Mouse (Mus musculus) activated CD4-positive, CD25-positive, alpha-beta regulatory T cell, adult 4 months (primary cell): ENCODE data around the gene Atxn2l. TPM values are rescaled to one million over a fixed set of nuclear protein-coding genes. Genes with fewer than 3 reads are reported as not detected.

Experiments
- ATAC-seq: one replicate; pipeline ENCODE4 v1.8.0; 2017
- polyA plus RNA-seq, 2 experiments: library from polyadenylated mRNA; unstranded; fragments of 100-300 nt; shearing (Covaris generic); gene quantifications; one replicate each; pipeline ENCODE4 v1.2.1; 2017

Atxn2l gene
- polyA plus RNA-seq, 2 experiments from 2014 or later, result 14.7 to 18.8 TPM

DNA sequence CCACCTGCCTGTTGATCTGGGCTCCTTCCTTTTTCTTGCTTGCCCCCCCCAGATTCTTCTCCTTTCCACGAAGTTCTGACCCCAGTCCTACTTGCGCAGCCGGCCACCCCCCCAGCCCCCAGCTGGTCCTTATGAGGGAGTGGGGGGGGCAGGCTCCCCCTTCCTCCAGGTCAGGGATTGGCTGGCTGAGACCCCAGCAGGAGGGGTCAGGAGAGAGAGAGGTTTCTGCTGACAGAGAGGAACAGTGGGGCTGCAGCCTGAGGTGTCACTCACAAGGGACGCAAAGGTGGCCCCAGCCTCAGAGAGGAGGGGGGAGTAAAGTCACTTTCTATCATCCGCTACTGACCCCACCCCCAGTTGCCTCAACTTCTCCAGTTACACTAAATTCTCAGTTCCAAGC is 40.2 kb downstream of the Atxn2l start, which contains the start of gene Atp2a1:
Gene Atp2a1, minus strand, starts transcription at position 105 of the 400 bp plus-strand sequence.
- ATAC-seq, result no peak

DNA sequence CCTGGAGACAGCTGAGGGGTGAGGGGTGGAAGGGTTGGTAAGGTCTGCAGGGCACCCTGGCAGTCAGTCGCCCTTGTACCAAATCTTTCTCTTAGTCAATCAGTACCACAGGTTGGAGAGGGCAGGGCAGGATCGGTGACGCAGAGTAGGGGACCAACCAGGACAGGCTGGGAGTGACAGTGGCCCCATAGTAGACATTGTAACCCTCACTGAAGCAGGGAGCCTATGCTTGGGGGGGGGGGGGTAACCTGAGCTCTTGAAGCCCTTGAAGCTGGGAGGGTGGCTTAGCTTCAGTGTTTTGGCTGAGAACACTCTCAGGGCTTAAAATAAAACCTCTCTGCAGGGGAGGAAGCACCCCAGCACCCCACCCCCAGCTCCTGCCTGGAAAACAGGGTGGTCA is 41.6 kb downstream of the Atxn2l start:
- no peak for ATAC-seq

DNA sequence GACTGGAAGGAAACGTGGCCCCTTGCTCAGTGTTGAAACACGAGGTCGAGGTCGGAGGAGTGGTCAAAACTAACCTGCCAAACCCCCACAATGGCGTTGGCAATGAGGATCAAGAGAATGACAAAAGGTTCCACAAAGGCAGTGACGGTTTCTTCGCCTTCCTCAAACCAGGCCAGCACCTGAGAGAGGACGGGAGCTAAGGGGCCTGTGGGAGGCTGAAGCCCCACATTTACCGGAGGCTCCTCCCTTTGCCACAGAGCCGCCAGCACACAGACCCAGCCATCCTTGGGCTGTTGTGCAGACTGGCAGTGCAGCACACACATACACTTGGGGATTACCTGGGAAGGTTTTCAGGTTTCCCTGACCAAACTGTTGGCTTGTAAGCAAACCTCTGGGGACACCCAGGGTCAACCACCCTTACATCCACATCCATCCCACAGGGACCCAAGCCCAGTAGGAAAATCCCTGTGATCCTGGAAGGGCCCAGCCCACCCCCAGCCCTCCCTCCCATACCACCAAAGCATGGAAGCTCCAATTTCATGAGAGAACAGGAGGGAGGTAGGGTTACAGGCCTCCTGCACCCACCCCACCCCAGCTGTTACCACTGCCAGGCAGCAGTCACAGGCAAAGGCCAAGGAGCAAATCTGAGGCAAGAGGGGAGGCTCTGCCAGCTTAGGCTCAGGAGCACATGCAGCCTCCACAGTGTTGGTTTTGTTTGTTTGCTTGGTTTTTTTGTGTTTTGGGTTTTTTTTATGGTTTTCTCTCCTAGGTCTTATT is 42.4 kb downstream of the Atxn2l start:
- ATAC-seq, result no peak

DNA sequence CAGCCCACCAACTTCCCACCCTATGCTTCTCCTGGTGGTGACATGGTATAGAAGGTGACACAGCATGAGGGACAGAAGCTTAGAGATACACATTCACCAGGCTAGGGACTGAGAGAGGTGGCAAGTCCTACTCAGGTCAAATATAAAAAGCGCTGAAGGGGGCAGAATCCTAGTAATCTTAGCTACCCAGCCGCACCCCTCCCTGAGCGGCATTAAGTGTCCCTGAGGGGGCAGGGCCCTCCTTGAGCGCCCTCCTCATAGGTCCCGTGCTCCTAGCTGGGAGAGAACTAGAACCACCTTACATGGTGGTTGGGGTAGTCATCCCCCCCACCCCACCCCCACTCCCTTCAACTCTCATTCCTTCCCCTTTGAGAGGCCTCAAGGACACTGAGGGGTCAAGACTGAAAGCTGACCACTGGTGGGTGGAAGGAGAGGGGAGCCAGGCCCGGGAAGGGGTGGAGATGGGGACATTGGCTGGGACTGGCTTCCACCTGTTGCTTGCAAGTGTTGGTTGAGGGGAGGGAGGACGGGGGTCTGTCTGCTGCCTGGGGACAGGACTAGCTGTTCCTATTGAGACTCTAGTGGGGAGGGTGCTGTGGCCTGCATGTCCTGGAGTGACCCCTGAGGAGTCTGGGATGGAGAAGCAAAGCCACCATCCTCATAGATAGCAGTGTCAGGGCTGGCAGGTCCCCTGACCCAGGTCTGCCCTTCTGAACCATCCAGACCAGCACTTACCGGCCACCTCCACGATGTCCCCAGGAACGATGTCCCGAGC is 44.2 kb downstream of the Atxn2l start:
- no peak for ATAC-seq

DNA sequence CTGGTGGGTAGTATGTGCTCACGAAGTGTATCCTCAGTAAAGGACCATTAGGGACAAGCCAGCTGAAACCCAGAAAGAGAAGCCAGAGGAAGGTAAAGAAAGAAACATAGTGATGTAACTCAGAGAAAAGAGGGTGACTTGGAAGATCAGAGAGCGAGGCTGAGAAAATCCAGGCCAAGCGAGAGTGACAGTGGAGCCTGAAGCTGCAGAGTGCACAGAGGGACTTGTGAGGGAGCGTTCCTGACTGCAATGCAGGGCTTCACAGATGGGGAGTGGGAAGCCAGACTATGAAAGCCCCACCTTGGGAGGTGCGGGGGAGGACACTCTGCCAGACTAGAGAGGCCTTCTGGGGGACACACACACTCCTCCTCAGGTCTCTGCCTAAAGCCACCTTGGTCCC is 45.0 kb downstream of the Atxn2l start:
- no peak for ATAC-seq

DNA sequence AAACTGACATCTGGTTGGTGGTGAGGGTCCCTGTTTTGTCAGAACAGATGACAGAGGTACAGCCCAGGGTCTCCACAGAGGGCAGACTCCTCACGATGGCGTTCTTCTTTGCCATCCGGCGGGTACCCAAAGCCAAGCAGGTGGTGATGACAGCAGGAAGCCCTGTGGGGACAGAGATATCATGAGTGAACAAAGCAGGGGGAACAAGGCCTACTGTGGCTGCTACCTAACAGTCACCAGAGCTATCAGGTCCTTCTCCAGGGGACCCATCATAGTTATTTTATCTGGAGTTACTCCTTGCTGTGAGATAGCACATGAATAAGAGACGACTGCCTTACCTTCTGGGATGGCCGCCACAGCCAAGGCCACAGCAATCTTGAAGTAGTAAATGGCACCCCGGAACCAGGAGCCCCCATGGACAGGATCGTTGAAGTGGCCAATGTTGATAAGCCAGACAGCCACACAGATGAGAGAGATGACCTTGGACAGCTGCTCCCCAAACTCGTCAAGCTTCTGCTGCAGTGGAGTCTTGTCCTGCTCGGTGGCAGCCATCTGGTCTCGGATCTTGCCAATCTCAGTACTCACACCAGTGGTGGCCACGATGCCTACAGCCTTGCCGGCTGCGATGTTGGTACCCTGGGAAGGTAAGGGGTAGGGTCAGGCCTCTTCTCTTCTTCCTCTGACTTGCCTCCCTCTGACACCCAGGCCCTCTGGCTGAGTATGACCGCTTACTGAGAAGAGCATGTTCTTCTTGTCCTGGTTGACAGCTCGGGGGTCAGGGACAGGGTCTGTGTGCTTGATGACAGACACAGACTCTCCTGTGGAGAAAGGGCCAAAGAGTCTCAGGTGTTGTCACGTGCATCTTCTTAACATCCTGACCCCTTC is 46.6 kb downstream of the Atxn2l start:
- no peak for ATAC-seq

DNA sequence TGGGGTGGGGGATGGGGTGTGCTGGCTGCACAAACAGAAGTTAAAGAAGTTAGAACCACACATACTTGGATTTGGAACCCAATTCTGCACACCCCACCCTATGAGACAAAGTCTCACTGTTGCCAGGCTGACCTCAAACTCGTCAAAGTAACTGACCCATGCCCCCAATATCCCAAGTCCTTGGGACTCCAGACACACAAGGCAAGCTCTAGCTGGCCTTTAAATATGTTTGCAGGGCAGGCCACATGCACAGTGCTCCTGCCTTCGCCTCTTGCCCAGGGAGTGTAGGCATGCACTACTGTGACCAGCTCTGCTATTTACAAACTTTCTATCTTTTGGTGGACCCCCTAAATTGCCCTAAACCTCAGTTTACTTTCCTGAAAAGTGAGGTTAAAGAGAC is 48.0 kb downstream of the Atxn2l start:
- ATAC-seq, result no peak

DNA sequence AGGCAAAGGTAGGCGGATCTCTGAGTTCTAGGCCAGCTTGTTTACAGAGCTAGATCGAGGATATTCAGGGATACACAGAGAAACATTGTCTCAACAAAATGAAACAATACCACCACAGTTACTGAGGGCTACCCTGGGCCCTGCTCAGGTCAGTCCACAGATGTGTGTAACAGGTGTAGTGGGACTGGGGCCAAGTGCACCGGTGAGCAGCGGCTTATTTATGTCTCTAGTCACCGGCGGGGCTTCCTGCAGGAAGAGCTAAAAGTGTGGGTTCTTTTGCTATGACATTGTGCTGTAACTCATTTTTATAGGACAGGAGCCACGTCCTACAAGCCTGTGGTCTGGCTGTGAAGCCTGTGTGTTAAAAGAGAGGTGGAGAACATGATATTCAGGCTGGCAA is 49.4 kb downstream of the Atxn2l start:
- no peak for ATAC-seq

DNA sequence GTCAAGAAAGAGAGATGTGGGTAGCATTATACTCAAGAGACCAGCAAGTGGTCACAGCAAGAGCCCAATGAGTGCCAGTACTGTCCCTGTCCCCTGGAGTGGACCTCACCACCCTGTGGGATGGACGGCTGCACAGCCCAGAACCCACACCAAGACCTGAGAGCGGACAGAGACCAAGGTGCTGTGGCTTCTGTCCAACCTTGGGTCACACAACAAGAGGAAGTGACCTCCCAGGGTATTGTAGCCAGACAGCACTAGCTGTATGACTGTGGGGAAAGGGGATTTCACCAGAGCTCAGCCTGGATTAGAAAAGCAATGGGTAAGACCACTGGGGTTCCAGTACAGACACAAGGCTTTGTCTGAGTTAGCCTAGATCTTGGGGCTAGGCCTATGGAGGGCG is 51.0 kb downstream of the Atxn2l start:
- no peak for ATAC-seq

DNA sequence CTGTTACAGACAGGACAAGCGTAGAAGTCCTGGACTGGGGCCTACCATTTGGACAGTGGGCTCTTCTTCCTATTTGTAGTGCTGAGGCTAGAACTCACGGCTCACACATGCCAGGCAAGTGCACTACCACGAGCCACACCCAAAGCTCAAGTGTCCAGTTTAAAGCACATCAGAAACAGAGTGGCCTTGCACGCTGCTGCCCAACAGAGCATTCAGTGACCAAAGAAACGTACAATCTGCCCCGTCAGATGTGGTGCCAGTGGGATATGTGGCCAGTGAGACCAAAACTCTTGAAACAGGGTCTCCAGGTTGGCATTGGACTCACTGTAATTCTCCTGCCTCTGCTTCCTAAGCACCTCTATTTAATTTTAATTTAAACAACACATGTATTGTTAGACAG is 52.6 kb downstream of the Atxn2l start:
- ATAC-seq, result no peak

DNA sequence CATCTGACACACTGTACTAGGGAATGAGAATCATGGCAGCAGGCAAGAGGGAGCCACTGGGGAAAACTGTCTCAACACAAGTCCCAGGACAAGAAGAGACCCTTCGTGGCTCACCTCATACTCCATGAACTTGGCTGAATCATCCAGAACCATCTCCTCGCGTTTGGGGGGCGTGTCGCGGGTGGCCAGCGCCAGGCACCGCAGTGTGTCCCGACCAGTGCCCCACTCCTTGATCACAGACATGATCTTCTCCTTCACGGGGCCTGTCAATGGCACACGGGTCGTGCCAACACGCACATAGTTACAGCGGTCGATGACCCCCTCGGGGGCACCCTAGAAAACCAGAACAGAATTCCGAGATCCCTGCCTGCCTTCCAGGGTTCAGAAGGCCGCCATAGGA is 53.2 kb downstream of the Atxn2l start:
- no peak for ATAC-seq

DNA sequence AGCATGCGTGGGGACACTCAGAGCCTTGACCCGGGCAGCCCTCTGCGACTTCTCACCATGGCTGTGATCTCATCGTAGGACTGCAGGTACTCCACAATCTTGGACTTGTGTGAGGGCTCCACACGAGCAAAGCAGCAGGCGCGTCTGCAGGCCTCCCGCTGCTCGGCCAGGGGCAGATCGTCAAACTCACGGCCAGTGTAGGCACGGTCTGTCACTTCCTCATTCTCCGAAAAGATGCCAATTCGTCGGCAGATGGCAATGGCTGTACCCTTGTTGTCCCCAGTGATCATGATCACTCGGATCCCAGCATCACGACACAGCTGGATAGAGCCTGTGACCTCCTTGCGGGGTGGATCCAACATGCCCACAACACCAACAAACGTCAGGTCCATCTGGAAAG is 54.8 kb downstream of the Atxn2l start:
- ATAC-seq, result no peak

DNA sequence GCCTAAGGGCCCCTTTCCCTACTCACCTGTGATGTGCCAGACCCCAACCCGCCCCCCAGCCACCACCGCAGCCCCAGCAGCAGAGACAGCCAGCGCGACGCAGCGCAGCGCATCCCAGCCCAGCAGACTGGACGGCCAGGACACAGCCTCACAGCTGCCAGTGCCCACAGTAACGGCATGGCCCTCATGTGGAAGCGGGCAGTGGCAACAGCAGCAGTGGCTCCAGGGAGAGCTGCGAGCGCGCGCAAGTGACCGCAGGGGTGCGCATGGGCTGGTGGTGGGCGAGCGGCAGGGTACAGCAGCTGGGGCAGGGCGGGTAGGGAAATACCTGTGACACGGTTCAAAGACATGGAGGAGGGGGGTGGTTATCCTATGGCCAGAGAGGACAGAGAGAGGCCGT is 57.0 kb downstream of the Atxn2l start:
- no peak for ATAC-seq

DNA sequence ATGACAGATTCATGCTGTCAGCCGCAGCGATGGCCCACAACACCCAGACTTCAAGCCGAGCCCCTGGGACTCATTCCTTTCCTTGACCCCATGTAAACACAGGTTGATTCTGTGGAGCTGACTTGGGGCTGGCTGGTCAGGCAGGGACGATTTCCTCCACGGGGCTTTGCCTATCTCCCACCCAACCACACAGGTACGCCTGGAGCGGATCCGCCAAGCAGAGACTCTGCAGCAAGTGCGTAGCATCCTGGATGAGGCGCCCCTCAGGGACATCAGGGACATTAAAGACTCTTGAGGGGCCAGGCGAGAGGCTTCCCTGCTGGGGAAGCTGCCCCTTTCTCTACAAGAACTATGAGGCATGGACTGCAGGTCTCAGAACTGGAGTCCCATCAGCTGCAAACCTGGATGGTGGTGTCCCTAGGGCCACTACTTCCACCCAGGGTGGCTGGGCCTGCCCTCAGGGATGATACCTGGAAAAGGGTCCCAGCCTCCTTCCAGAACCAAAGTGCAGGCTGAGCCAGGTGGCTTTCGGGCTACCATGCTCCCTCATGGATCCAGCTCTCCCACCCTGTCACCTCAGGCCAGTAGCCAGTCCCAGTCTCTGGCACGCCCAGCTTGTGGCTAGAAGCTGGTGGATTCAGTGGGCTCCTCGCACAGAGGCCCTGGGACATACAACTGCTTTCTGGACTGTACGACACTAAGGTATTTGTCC is 58.0 kb downstream of the Atxn2l start:
- no peak for ATAC-seq

DNA sequence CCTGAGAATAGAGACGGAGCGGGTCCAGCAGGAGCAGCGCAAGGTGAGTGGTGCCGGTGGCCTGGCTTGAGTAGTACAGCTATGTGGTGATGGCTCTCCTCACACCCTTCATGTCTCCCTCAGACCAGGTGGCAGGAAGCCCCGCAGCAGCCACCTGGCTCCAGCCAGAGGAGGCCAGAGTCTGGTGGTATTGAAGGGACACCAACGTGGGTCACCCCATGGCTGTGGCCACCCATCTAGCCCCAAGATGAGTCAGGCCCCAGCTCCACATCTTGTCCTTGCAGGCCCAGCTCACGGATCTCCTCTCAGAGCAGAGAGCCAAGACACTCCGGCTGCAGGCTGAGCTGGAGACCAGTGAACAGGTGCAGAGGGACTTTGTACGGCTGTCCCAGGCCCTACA is 58.7 kb downstream of the Atxn2l start:
- ATAC-seq, result no peak

DNA sequence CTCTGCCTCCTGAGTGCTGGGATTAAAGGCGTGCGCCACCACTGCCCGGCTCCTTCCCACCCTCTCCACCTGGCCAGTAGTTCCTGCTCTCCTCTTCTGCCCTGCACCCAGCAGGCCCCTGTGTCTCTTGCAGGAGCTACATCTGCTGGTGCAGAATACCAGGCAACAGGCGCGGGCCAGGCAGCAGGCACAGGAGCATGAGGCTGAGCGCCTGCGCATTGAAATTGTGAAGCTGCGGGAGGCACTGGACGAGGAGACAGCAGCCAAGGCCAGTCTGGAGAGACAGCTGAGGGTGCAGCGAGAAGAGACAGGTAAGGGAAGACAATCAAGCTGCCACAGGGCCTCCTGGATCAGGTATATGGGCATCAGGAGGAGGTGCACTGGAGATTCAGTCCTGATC is 59.2 kb downstream of the Atxn2l start:
- ATAC-seq, result no peak

Other genes starting within 250 kb of the Atxn2l start
- gene Sbk1, start 230.8 kb downstream of the Atxn2l start, polyA plus RNA-seq, result 1 to 10 TPM; 4.1 to 5.6 TPM
- gene Lat, start 133.9 kb downstream of the Atxn2l start, polyA plus RNA-seq, result 100 to 1,000 TPM; 784 to 813 TPM
- 10 to 100 TPM; 26.7 to 43.3 TPM for gene Spns1, start 126.0 kb downstream of the Atxn2l start, polyA plus RNA-seq
- 1 to 10 TPM; 2.1 to 3.4 TPM for gene Nfatc2ip, start 106.7 kb downstream of the Atxn2l start, polyA plus RNA-seq
- 10 to 100 TPM in 1 of 2 experiments, not detected in 1; 10.8 TPM for gene Cd19, start 88.5 kb downstream of the Atxn2l start, polyA plus RNA-seq
- gene Rabep2, start 74.7 kb downstream of the Atxn2l start, polyA plus RNA-seq, result 10 to 100 TPM; 35.4 to 48.2 TPM
- gene Atp2a1, start 40.3 kb downstream of the Atxn2l start, polyA plus RNA-seq, result under 1 TPM in 1 of 2 experiments, not detected in 1; 0.18 TPM
- gene Sh2b1, start 28.0 kb downstream of the Atxn2l start, polyA plus RNA-seq, result 10 to 100 TPM; 14.5 to 15.9 TPM
- 10 to 100 TPM; 71.2 to 78.9 TPM for gene Tufm, start 16.1 kb downstream of the Atxn2l start, polyA plus RNA-seq
- 100 to 1,000 TPM; 207 to 260 TPM for gene Eif3c, start 63.0 kb upstream of the Atxn2l start, polyA plus RNA-seq
- under 1 TPM; 0.80 to 0.98 TPM for gene Apobr, start 81.5 kb upstream of the Atxn2l start, polyA plus RNA-seq
- 10 to 100 TPM; 42.7 to 46.2 TPM for gene Cln3, start 82.4 kb upstream of the Atxn2l start, polyA plus RNA-seq
- not detected for gene Il27, start 91.5 kb upstream of the Atxn2l start, polyA plus RNA-seq
- under 1 TPM in 1 of 2 experiments, not detected in 1; 0.54 TPM for gene Nupr1, start 127.4 kb upstream of the Atxn2l start, polyA plus RNA-seq
- gene Sgf29, start 145.9 kb upstream of the Atxn2l start, polyA plus RNA-seq, result 100 to 1,000 TPM in 1 of 2 experiments, 10 to 100 TPM in 1; 73.9 to 103 TPM
- under 1 TPM in 1 of 2 experiments, not detected in 1; 0.42 TPM for gene Sult1a1, start 173.0 kb upstream of the Atxn2l start, polyA plus RNA-seq
- gene Bola2, start 192.0 kb upstream of the Atxn2l start, polyA plus RNA-seq, result 100 to 1,000 TPM in 1 of 2 experiments, 10 to 100 TPM in 1; 90.0 to 201 TPM
- gene Slx1b, start 192.3 kb upstream of the Atxn2l start, polyA plus RNA-seq, result 10 to 100 TPM in 1 of 2 experiments, 1 to 10 TPM in 1; 9.7 to 10.0 TPM
- gene Coro1a, start 204.3 kb upstream of the Atxn2l start, polyA plus RNA-seq, result 1,000 to 10,000 TPM; 2,153 to 2,681 TPM